Mouse (Mus musculus) activated CD4-positive, CD25-positive, alpha-beta regulatory T cell, adult 9 weeks (primary cell): Measurements from ENCODE around the gene Olfr620. TPM values are rescaled to one million over a fixed set of nuclear protein-coding genes. Genes with fewer than 3 reads are reported as not detected.

ENCODE experiments used
- polyA plus RNA-seq: library from polyadenylated mRNA; unstranded; fragments of 100-300 nt; shearing (Covaris generic); gene quantifications from one replicate; pipeline ENCODE4 v1.2.1, GENCODE M21; 2017

The Olfr620 gene
- not detected for polyA plus RNA-seq

GRCm38 (mm10) chr7:103612434-103612833, at the start of gene Olfr620:
Gene Olfr620 (minus strand): TSS chr7:103612534.

GRCm38 (mm10) chr7:103642602-103643001, 30.3 kb upstream of the Olfr620 start, which contains the start of gene Olfr622:
Gene Olfr622 (minus strand): TSS chr7:103642702.

GRCm38 (mm10) chr7:103600275-103600674, 12.1 kb downstream of the Olfr620 start, which contains the start of gene Olfr619:
Gene Olfr619 (plus strand): TSS chr7:103600575.

GRCm38 (mm10) chr7:103589803-103590202, 22.5 kb downstream of the Olfr620 start, which contains the start of gene Olfr618:
Gene Olfr618 (plus strand): TSS chr7:103590103.

GRCm38 (mm10) chr7:103572761-103573160, 39.6 kb downstream of the Olfr620 start, which contains the start of gene Olfr617:
Gene Olfr617 (plus strand): TSS chr7:103573061.

GRCm38 (mm10) chr7:103569043-103569442, 43.3 kb downstream of the Olfr620 start, which contains the start of gene Olfr616:
Gene Olfr616 (minus strand): TSS chr7:103569143.

GRCm38 (mm10) chr7:103555779-103556178, 56.6 kb downstream of the Olfr620 start, which contains the start of gene Olfr615:
Gene Olfr615 (plus strand): TSS chr7:103556079.

Other genes with a start within 250 kb of the Olfr620 start
- gene Olfr601, start 249.9 kb downstream of the Olfr620 start, polyA plus RNA-seq, result not detected
- not detected for gene Olfr603, start 226.4 kb downstream of the Olfr620 start, polyA plus RNA-seq
- not detected for gene Usp17lc, start 197.5 kb downstream of the Olfr620 start, polyA plus RNA-seq
- gene Olfr605, start 167.1 kb downstream of the Olfr620 start, polyA plus RNA-seq, result not detected
- gene Olfr606, start 163.5 kb downstream of the Olfr620 start, polyA plus RNA-seq, result not detected
- gene Olfr607, start 148.4 kb downstream of the Olfr620 start, polyA plus RNA-seq, result 0.13 TPM
- gene Olfr608, start 142.7 kb downstream of the Olfr620 start, polyA plus RNA-seq, result not detected
- gene Olfr609, start 114.5 kb downstream of the Olfr620 start, polyA plus RNA-seq, result not detected
- not detected for gene Olfr610, start 100.4 kb downstream of the Olfr620 start, polyA plus RNA-seq
- gene Olfr611, start 91.7 kb downstream of the Olfr620 start, polyA plus RNA-seq, result not detected
- not detected for gene Olfr612, start 69.8 kb downstream of the Olfr620 start, polyA plus RNA-seq
- 0.05 TPM for gene Olfr613, start 64.5 kb downstream of the Olfr620 start, polyA plus RNA-seq
- gene Olfr615, start 56.5 kb downstream of the Olfr620 start, polyA plus RNA-seq, result not detected
- gene Olfr616, start 43.4 kb downstream of the Olfr620 start, polyA plus RNA-seq, result not detected
- gene Olfr617, start 39.5 kb downstream of the Olfr620 start, polyA plus RNA-seq, result not detected
- gene Olfr618, start 22.4 kb downstream of the Olfr620 start, polyA plus RNA-seq, result not detected
- gene Olfr619, start 12.0 kb downstream of the Olfr620 start, polyA plus RNA-seq, result not detected
- not detected for gene Olfr622, start 30.2 kb upstream of the Olfr620 start, polyA plus RNA-seq
- not detected for gene Olfr623, start 51.2 kb upstream of the Olfr620 start, polyA plus RNA-seq
- not detected for gene Olfr624, start 58.7 kb upstream of the Olfr620 start, polyA plus RNA-seq
- gene Olfr625-ps1, start 70.2 kb upstream of the Olfr620 start, polyA plus RNA-seq, result not detected
- not detected for gene Olfr243, start 102.1 kb upstream of the Olfr620 start, polyA plus RNA-seq
- gene Olfr628, start 117.8 kb upstream of the Olfr620 start, polyA plus RNA-seq, result not detected
- gene Olfr629, start 132.4 kb upstream of the Olfr620 start, polyA plus RNA-seq, result not detected
- gene Olfr630, start 144.8 kb upstream of the Olfr620 start, polyA plus RNA-seq, result not detected
- not detected for gene Olfr69, start 159.1 kb upstream of the Olfr620 start, polyA plus RNA-seq
- gene Olfr68, start 167.2 kb upstream of the Olfr620 start, polyA plus RNA-seq, result not detected
- not detected for gene Olfr67, start 179.3 kb upstream of the Olfr620 start, polyA plus RNA-seq
- 106 TPM for gene Hbb-bt, start 201.5 kb upstream of the Olfr620 start, polyA plus RNA-seq
- gene Hbb-bs, start 215.6 kb upstream of the Olfr620 start, polyA plus RNA-seq, result 546 TPM
- not detected for gene Hbb-bh2, start 228.0 kb upstream of the Olfr620 start, polyA plus RNA-seq
- not detected for gene Hbb-bh1, start 230.6 kb upstream of the Olfr620 start, polyA plus RNA-seq
- gene Hbb-y, start 240.7 kb upstream of the Olfr620 start, polyA plus RNA-seq, result not detected